Mouse (Mus musculus) kidney, embryonic 16.5 days (tissue): ENCODE measurements at regions not wholly inside any gene's neighbourhood (a gene's known extent, or its start where the extent isn't known, plus 50 kb on each side); places are given as distances from the start of the nearest gene placed in this dataset.

Experiments used
- ATAC-seq: fragments of 200-750 bp; cut with Nextera tagmentation; 2 replicates; pipeline ENCODE4 v1.8.0; 2017; ENCODE audit warnings: moderate TSS enrichment; ENCODE audit not compliant: low FRiP score, low TSS enrichment
- H3K27ac ChIP-seq: fragments of 300-500 bp; sonication (generic); 2 replicates; pipeline ENCODE4 v1.5.1; 2014; ENCODE audit warnings: low read length
- H3K27me3 ChIP-seq: fragments of 300-500 bp; sonication (generic); 2 replicates; pipeline ENCODE4 v1.6.1; 2014; ENCODE audit warnings: low read length, control low read depth, mixed read lengths; ENCODE audit not compliant: insufficient read depth
- H3K36me3 ChIP-seq: fragments of 300-500 bp; sonication (generic); 2 replicates; pipeline ENCODE4 v1.6.1; 2014; ENCODE audit warnings: low read length, control low read depth, mixed read lengths; ENCODE audit not compliant: insufficient read depth
- H3K4me1 ChIP-seq: fragments of 300-500 bp; sonication (generic); 2 replicates; pipeline ENCODE4 v1.6.1; 2014; ENCODE audit warnings: low read length, control low read depth, mixed read lengths; ENCODE audit not compliant: insufficient read depth
- H3K4me2 ChIP-seq: fragments of 300-500 bp; sonication (generic); replicated peaks from 2 replicates; pipeline ENCODE4 v1.6.1; 2014; ENCODE audit warnings: low read depth, low read length
- H3K4me3 ChIP-seq: fragments of 300-500 bp; sonication (generic); 2 replicates; pipeline ENCODE4 v1.5.1; 2014; ENCODE audit warnings: mild to moderate bottlenecking, low read length
- H3K9ac ChIP-seq: fragments of 300-500 bp; sonication (generic); replicated peaks from 2 replicates; pipeline ENCODE4 v1.6.1; 2014; ENCODE audit warnings: low read length
- H3K9me3 ChIP-seq: fragments of 300-500 bp; sonication (generic); 2 replicates; pipeline ENCODE4 v1.6.1; 2016; ENCODE audit warnings: low read length, control low read depth
- WGBS: fragments of 180-500 bp; shearing (Covaris S2); extraction: QIAGEN DNeasy Blood & Tissue Kit; methylation state at CpG from one replicate; pipeline ENCODE4 v1.1.7; 2014; 5-methylcytosine and 5-hydroxymethylcytosine counted together

DNA sequence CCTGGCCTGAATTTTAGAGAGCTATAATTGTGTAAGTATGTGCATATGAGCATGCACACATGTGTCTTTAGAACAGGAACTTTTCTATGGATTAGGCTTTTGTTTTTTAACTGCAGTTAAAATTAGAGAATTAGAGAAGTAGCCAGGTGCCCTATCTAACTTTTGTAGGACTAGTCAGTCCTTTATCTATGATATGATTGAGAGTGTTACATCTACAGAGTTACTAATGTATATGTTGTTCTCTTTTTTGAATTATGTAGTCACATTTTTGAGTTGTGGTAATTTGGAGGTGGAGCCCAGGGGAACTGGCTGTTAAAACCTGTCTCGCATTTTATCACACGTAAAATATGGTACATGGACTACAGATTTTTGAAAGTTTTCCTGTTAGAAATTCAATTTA, 138.4 kb downstream of the Tmem161b start:
- no peak for ATAC-seq
- Histone ChIP-seq H3K27me3 (no peaks in the 10 kb centered on the region; the same call in 1 of the 2 replicates), H3K9ac (no peak overlapping the region), H3K9me3 (no peaks in the 10 kb centered on the region), H3K4me1 (no peaks in the 10 kb centered on the region), H3K36me3 (no peaks in the 10 kb centered on the region), H3K4me3 (no peak overlapping the region), H3K27ac (no peak overlapping the region), H3K4me2 (no peak overlapping the region)
- 93% methylated on average over 2 of the region's 2 CpGs for WGBS

DNA sequence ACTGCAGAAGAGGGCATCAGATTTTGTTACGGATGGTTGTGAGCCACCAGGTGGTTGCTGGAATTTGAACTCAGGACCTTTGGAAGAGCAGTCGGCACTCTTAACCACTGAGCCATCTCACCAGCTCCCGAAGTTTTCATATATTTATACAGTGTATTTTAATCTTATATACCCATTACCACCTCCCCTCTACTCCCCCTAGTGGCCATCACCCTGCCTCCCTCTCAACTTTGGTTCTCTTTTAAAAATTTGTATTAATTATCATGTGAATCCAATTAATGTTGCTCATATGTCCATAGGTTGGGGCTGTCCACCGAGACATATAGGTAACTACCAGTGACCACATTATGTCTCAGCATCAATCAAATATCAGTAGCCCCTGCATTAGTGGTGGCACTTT, 142.0 kb downstream of the Tmem161b start:
- no peak overlapping the region for H3K27ac ChIP-seq
- ATAC-seq, result no peak
- H3K4me3 ChIP-seq, result no peak overlapping the region
- H3K36me3 ChIP-seq, result no peaks in the 10 kb centered on the region
- H3K27me3 ChIP-seq, result no peaks in the 10 kb centered on the region
- H3K4me2 ChIP-seq, result no peak overlapping the region
- no peak overlapping the region for H3K9ac ChIP-seq
- no peaks in the 10 kb centered on the region for H3K4me1 ChIP-seq
- H3K9me3 ChIP-seq, result no peaks in the 10 kb centered on the region
- WGBS, result 89% methylated on average over 4 of the region's 4 CpGs

DNA sequence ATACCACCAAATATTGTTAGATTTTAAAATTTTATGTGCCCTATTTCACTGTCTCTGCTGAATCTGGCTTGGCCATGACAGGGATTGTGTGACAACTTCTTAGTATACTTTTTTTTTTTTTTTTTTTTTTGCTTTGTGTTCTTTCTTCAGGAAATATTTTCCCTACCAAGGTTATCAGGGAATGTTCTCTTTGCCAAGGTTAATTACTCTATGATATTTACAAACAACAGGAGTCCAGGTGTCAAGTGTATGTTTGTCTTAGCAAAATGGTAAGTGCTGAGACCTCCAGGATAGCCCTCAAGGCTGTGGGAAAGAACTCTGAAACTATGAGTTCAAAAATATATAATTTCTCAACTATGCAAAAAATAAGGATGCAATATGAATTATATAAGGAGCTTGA, 143.4 kb downstream of the Tmem161b start:
- Histone ChIP-seq H3K4me3 (no peak overlapping the region), H3K36me3 (no peaks in the 10 kb centered on the region), H3K9ac (no peak overlapping the region), H3K4me2 (no peak overlapping the region), H3K27me3 (no peaks in the 10 kb centered on the region), H3K27ac (no peak overlapping the region), H3K9me3 (no peaks in the 10 kb centered on the region), H3K4me1 (no peaks in the 10 kb centered on the region)
- no peak for ATAC-seq

DNA sequence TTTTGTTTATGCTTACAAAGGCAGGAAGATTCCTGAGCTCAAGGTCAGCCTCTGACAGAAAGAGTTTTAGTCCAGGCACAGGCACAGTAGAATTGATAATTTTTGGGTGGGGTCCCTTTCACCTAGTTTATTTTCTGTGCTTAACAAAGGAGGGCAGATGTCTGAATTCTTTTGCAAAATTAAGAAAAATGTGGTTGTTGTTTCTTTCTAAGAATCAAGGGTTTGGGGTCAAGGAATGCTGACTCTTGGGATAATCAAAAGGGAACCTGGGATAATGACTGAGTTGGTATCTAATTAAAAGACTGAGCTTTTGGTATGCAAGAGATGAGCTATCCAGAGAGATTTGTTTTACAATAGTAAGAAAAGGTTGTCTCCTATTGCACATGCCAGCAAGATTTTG, 143.9 kb downstream of the Tmem161b start:
- Histone ChIP-seq H3K9me3 (no peaks in the 10 kb centered on the region), H3K4me3 (no peak overlapping the region), H3K27me3 (no peaks in the 10 kb centered on the region), H3K4me2 (no peak overlapping the region), H3K36me3 (no peaks in the 10 kb centered on the region), H3K4me1 (no peaks in the 10 kb centered on the region), H3K27ac (no peak overlapping the region), H3K9ac (no peak overlapping the region)
- no peak for ATAC-seq

DNA sequence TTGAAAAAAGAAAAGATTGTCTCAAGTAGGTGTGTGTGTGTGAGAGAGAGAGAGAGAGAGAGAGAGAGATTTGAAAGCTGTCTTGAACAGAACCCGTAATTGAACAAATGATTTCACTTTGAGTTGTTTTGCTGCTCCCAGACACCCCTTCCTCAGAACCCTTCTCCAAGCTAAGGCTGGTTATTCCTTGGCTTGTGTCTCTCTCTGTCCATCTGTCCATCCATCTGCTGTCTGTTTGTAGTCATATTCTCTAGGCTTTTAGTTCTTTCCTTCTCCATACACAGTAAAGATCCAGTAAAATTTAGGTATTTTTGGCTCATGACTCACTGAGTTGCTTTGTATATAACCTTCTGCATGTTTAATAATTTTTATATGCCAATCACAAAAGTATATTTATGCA, 144.7 kb downstream of the Tmem161b start:
- H3K4me2 ChIP-seq, result no peak overlapping the region
- no peak overlapping the region for H3K9ac ChIP-seq
- no peaks in the 10 kb centered on the region for H3K9me3 ChIP-seq
- H3K4me3 ChIP-seq, result no peak overlapping the region
- H3K27ac ChIP-seq, result no peak overlapping the region
- no peaks in the 10 kb centered on the region for H3K4me1 ChIP-seq
- 81% methylated on average over 1 of the region's 1 CpGs for WGBS
- H3K36me3 ChIP-seq, result no peaks in the 10 kb centered on the region
- H3K27me3 ChIP-seq, result no peaks in the 10 kb centered on the region
- no peak for ATAC-seq

DNA sequence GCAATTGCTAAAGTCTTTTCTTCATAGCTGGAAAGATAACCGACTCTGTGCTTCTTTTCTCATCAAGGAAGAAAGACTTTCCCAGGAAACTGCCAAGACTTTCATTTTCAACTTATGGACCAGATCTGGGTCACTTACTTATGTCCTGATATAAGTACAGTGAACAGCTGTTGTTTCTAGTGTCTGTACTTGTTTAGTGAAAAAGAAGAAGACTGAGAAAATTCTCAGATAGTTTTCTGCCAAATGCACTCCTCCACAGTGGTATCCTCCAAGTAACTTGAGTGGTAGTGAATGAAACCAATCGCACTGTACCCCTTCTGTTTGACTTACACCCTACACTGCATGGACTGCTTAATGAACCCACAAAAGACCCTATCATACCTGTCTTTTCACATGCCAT, 146.1 kb downstream of the Tmem161b start:
- Histone ChIP-seq H3K36me3 (no peaks in the 10 kb centered on the region), H3K27me3 (no peaks in the 10 kb centered on the region), H3K27ac (no peak overlapping the region), H3K4me2 (no peak overlapping the region), H3K9me3 (no peaks in the 10 kb centered on the region), H3K9ac (no peak overlapping the region), H3K4me3 (no peak overlapping the region), H3K4me1 (no peaks in the 10 kb centered on the region)
- no peak for ATAC-seq
- WGBS, result 89% methylated on average over 2 of the region's 2 CpGs

DNA sequence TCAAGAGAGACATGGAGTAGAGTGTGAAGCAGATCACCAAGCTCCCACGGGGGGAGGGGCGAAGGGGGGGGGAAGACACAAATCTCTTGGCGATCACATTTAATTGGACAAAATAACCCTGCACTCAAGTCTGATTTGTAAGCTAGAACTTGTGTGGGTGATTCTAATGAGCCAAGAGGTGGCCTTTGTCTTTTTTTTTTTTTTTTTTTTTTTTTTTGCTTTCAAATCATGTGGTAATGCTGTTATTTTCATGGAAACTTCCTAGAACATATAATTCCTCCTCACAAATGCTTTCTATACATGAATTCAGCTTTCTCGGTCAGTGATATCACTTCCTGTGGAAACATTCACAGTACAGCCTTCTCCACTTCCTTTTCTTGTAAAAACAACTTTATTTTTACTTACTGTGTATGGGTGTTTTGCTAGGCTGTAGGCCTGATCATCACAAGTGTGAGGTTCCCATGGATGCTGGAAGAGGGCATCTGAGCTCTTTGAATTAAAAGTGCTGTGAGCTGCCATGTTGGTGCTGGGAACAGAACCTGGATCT, 152.7 kb downstream of the Tmem161b start:
- H3K9ac ChIP-seq, result no peak overlapping the region
- 82% methylated on average over 4 of the region's 4 CpGs for WGBS
- no peak overlapping the region for H3K4me2 ChIP-seq
- H3K4me1 ChIP-seq, result no peaks in the 10 kb centered on the region
- H3K4me3 ChIP-seq, result no peak overlapping the region
- H3K27me3 ChIP-seq, result no peaks in the 10 kb centered on the region
- H3K27ac ChIP-seq, result no peak overlapping the region
- no peak for ATAC-seq
- H3K9me3 ChIP-seq, result no peaks in the 10 kb centered on the region
- no peaks in the 10 kb centered on the region for H3K36me3 ChIP-seq

DNA sequence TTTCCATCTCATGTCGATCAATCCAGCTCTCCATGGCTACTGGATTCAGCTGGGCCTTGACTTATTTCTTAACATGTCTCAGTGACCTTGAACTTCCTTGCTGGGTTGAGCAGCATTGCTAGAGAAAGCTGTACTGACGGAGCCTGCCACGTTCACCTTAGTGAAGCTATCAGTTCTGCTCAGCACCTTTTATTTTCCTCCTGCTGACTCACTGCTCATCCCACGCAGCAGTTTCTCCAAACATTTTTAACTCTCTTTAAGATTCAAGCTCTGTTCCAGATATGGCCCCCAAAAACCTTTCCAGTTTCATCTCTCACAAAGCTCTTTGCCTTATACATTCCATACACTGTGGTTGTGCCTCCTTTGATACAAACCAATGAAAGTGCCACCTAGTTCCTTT, 153.8 kb downstream of the Tmem161b start:
- WGBS, result 87% methylated on average over 4 of the region's 4 CpGs
- no peak for ATAC-seq
- H3K9me3 ChIP-seq, result no peaks in the 10 kb centered on the region

DNA sequence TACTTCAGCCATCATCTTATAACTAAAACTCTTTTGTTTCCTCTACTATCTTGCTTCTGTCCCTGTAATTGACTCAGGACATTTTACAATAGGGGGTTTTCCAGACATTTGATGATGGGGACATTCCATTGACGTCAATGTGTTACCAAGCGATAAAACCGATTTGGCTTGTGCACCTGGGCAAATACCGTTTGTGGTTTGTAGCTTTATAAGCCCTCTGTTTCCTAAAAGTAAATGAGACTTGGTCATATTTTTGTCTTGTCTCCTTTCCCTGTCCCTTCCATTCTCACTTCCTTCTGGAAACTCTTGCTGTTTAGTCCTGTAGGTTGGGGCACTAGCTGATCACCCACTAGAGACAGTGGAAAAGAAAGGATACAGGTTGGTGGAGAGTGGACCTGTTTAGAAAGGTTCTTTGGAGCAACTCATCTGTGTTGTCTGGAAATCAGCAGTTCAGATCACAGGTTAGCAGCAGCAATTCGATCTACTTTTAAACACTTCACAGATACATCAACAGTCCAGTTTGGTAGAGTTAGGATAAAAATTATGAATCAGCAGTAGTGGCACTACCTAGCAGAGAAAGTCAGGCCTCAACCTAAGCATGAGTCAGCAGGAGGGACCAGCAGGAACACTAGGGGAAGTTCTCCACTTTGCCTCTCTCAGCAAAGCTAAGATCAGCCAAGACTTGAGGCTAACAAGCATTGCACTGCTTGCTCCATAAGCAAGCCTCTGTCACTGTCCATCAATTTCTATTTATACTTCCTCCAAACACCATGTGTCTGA, 156.6 kb downstream of the Tmem161b start:
- no peaks in the 10 kb centered on the region for H3K4me1 ChIP-seq
- WGBS, result 86% methylated on average over 5 of the region's 5 CpGs
- H3K4me3 ChIP-seq, result no peak overlapping the region
- peaks cover 2% of the 10 kb centered on the region for H3K9me3 ChIP-seq
- no peak overlapping the region for H3K9ac ChIP-seq
- H3K36me3 ChIP-seq, result no peaks in the 10 kb centered on the region
- H3K27me3 ChIP-seq, result no peaks in the 10 kb centered on the region
- ATAC-seq, result no peak
- no peak overlapping the region for H3K27ac ChIP-seq
- H3K4me2 ChIP-seq, result no peak overlapping the region

More for the DNA sequence above, 153.8 kb downstream of the Tmem161b start:
- no peak overlapping the region for H3K27ac ChIP-seq
- no peaks in the 10 kb centered on the region for H3K36me3 ChIP-seq
- no peaks in the 10 kb centered on the region for H3K27me3 ChIP-seq
- H3K9ac ChIP-seq, result no peak overlapping the region
- H3K4me3 ChIP-seq, result no peak overlapping the region
- no peaks in the 10 kb centered on the region for H3K4me1 ChIP-seq
- no peak overlapping the region for H3K4me2 ChIP-seq

DNA sequence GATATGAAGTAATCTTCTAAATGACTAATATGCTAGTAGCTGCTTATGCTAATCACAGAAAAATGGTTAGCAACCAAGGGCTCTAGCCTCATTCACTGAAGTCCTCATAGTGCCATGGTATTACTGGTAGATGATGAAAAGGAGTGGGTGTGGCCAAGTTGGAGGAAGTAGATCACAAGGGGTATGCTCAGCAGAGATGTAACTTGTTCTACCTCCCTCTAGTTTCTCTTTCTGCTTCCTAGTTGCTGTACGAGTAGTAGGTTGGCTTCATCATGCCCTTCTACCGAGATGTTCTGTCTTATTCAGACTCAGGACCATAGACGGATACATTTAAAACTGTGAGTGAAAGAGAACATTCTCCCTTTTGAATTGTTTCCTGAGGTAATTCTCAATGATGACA, 169.5 kb downstream of the Tmem161b start:
- no peak for ATAC-seq
- no peaks in the 10 kb centered on the region for H3K36me3 ChIP-seq
- H3K4me2 ChIP-seq, result no peak overlapping the region
- H3K9me3 ChIP-seq, result no peaks in the 10 kb centered on the region
- no peak overlapping the region for H3K9ac ChIP-seq
- WGBS, result 95% methylated on average over 3 of the region's 3 CpGs
- H3K4me1 ChIP-seq, result no peaks in the 10 kb centered on the region
- no peak overlapping the region for H3K4me3 ChIP-seq
- no peak overlapping the region for H3K27ac ChIP-seq
- H3K27me3 ChIP-seq, result no peaks in the 10 kb centered on the region
